Mouse (Mus musculus): ENCODE results near the gene Fzr1. TPM values are rescaled to one million over a fixed set of nuclear protein-coding genes. Genes with fewer than 3 reads are reported as not detected.
A peak's percentile ranks its signal among the peaks of the same experiment; 100 is the strongest.

Fzr1 gene
- polyA plus RNA-seq, 1 experiment from 2014 or later: 139 TPM

- Histone ChIP-seq H3K4me1 (peaks cover 41% of the 10 kb centered on the region), H3K36me3 (replicated peaks) (peaks cover 68% of the 10 kb centered on the region), H3K27ac (no peak overlapping the region), H3K4me3 (peak overlapping the region; percentile 96), H3K9me3 (no peaks in the 10 kb centered on the region), H3K27me3 (ENCODE audit: poor library complexity, severe bottlenecking) (no peaks in the 10 kb centered on the region)
- WGBS: 94% methylated on average over 23 of the region's 23 CpGs
- DNase-seq (ENCODE audit: extremely low spot score, low spot score): no peak
Observed at GRCm38 (mm10) chr10:81323141-81323775, 55.1 kb downstream of the Fzr1 start.

GRCm38 (mm10) chr10:81322444-81322843, 55.9 kb downstream of the Fzr1 start:
- peaks cover 69% of the 10 kb centered on the region for H3K36me3 ChIP-seq (replicated peaks)
- H3K4me3 ChIP-seq: peak overlapping the region; percentile 96
- H3K27ac ChIP-seq: no peak overlapping the region
- 0 out of 2 replicates have a peak, but pooled peaks cover 3% of the 10 kb centered on the region for H3K27me3 ChIP-seq (ENCODE audit: poor library complexity, severe bottlenecking)
- 95% methylated on average over 27 of the region's 27 CpGs for WGBS
- H3K4me1 ChIP-seq: peaks cover 42% of the 10 kb centered on the region
- no peak for DNase-seq (ENCODE audit: extremely low spot score, low spot score)
- no peaks in the 10 kb centered on the region for H3K9me3 ChIP-seq

- peaks cover 68% of the 10 kb centered on the region for H3K36me3 ChIP-seq (replicated peaks)
- H3K27ac ChIP-seq: peak overlapping the region; percentile 97
Observed at GRCm38 (mm10) chr10:81321436-81321835, 56.9 kb downstream of the Fzr1 start.

GRCm38 (mm10) chr10:81320550-81321347, 57.6 kb downstream of the Fzr1 start, which contains the start of gene Cactin:
Gene Cactin, plus strand, starts transcription at chr10:81321103.
- Histone ChIP-seq H3K36me3 (replicated peaks) (peaks cover 68% of the 10 kb centered on the region), H3K9me3 (no peaks in the 10 kb centered on the region), H3K27me3 (ENCODE audit: poor library complexity, severe bottlenecking) (0 out of 2 replicates have a peak, but pooled peaks cover 8% of the 10 kb centered on the region), H3K4me1 (peaks cover 59% of the 10 kb centered on the region), H3K27ac (peak within 1 kb of the TSS; percentile 97), H3K4me3 (peak within 1 kb of the TSS; percentile 96)
- peak; percentile 100 for DNase-seq (ENCODE audit: extremely low spot score, low spot score)
- WGBS: 0% methylated on average over 68 of the region's 68 CpGs

More at GRCm38 (mm10) chr10:81321436-81321835, 56.9 kb downstream of the Fzr1 start:
- DNase-seq (ENCODE audit: extremely low spot score, low spot score): no peak
- 4% methylated on average over 20 of the region's 20 CpGs for WGBS
- Histone ChIP-seq H3K4me1 (peaks cover 52% of the 10 kb centered on the region), H3K9me3 (no peaks in the 10 kb centered on the region), H3K27me3 (ENCODE audit: poor library complexity, severe bottlenecking) (0 out of 2 replicates have a peak, but pooled peaks cover 8% of the 10 kb centered on the region), H3K4me3 (peak overlapping the region; percentile 96)

- Histone ChIP-seq H3K4me1 (peaks cover 65% of the 10 kb centered on the region), H3K4me3 (peak overlapping the region; percentile 96), H3K36me3 (replicated peaks) (peaks cover 68% of the 10 kb centered on the region), H3K27ac (peak overlapping the region; percentile 97), H3K9me3 (no peaks in the 10 kb centered on the region), H3K27me3 (ENCODE audit: poor library complexity, severe bottlenecking) (0 out of 2 replicates have a peak, but pooled peaks cover 8% of the 10 kb centered on the region)
- peak; percentile 98 for DNase-seq (ENCODE audit: extremely low spot score, low spot score)
- WGBS: 3% methylated on average over 38 of the region's 38 CpGs
Observed at GRCm38 (mm10) chr10:81319741-81320549, 58.4 kb downstream of the Fzr1 start.

GRCm38 (mm10) chr10:81319330-81319699, 59.0 kb downstream of the Fzr1 start:
- peaks cover 65% of the 10 kb centered on the region for H3K4me1 ChIP-seq

GRCm38 (mm10) chr10:81318589-81319329, 59.6 kb downstream of the Fzr1 start:
- H3K4me3 ChIP-seq: peak overlapping the region; percentile 96
- H3K36me3 ChIP-seq (replicated peaks): peaks cover 68% of the 10 kb centered on the region
- peaks cover 64% of the 10 kb centered on the region for H3K4me1 ChIP-seq
- WGBS: 92% methylated on average over 13 of the region's 13 CpGs
- DNase-seq (ENCODE audit: extremely low spot score, low spot score): no peak
- no peaks in the 10 kb centered on the region for H3K9me3 ChIP-seq
- peak overlapping the region; percentile 97 for H3K27ac ChIP-seq
- 0 out of 2 replicates have a peak, but pooled peaks cover 8% of the 10 kb centered on the region for H3K27me3 ChIP-seq (ENCODE audit: poor library complexity, severe bottlenecking)

More at GRCm38 (mm10) chr10:81319330-81319699, 59.0 kb downstream of the Fzr1 start:
- peak overlapping the region; percentile 97 for H3K27ac ChIP-seq
- no peaks in the 10 kb centered on the region for H3K9me3 ChIP-seq
- peaks cover 68% of the 10 kb centered on the region for H3K36me3 ChIP-seq (replicated peaks)
- H3K27me3 ChIP-seq (ENCODE audit: poor library complexity, severe bottlenecking): 0 out of 2 replicates have a peak, but pooled peaks cover 8% of the 10 kb centered on the region
- no peak for DNase-seq (ENCODE audit: extremely low spot score, low spot score)
- WGBS: 46% methylated on average over 8 of the region's 8 CpGs
- peak overlapping the region; percentile 96 for H3K4me3 ChIP-seq

- no peak for DNase-seq (ENCODE audit: extremely low spot score, low spot score)
- H3K4me1 ChIP-seq: peaks cover 58% of the 10 kb centered on the region
- peak overlapping the region; percentile 73 for H3K27ac ChIP-seq
- 0 out of 2 replicates have a peak, but pooled peaks cover 8% of the 10 kb centered on the region for H3K27me3 ChIP-seq (ENCODE audit: poor library complexity, severe bottlenecking)
- WGBS: 9% methylated on average over 20 of the region's 20 CpGs
- H3K9me3 ChIP-seq: no peaks in the 10 kb centered on the region
- H3K36me3 ChIP-seq (replicated peaks): peaks cover 68% of the 10 kb centered on the region
- H3K4me3 ChIP-seq: peak overlapping the region; percentile 33
Observed at GRCm38 (mm10) chr10:81317273-81317672, 61.0 kb downstream of the Fzr1 start.

GRCm38 (mm10) chr10:81316338-81317060, 61.8 kb downstream of the Fzr1 start:
- peak overlapping the region; percentile 33 for H3K4me3 ChIP-seq
- H3K4me1 ChIP-seq: peaks cover 50% of the 10 kb centered on the region
- H3K27ac ChIP-seq: peak overlapping the region; percentile 73
- H3K27me3 ChIP-seq (ENCODE audit: poor library complexity, severe bottlenecking): 0 out of 2 replicates have a peak, but pooled peaks cover 8% of the 10 kb centered on the region
- no peak for DNase-seq (ENCODE audit: extremely low spot score, low spot score)
- 35% methylated on average over 16 of the region's 16 CpGs for WGBS
- H3K36me3 ChIP-seq (replicated peaks): peaks cover 73% of the 10 kb centered on the region
- no peaks in the 10 kb centered on the region for H3K9me3 ChIP-seq

Data from forebrain, embryonic 10.5 days (tissue).